Mouse (Mus musculus) adrenal gland, adult 8-10 months (tissue): Measurements from ENCODE around the gene Selenom. TPM values are rescaled to one million over a fixed set of nuclear protein-coding genes. Genes with fewer than 3 reads are reported as not detected.

Experiments
- DNase-seq: peaks from one replicate; pipeline ENCODE4 v3.0.0; 2022
- total RNA-seq, 4 experiments: library from RNA; stranded (reverse); gene quantifications; 2 replicates each; pipeline ENCODE4 v1.2.4; 2022

Gene Selenom
- total RNA-seq, 4 experiments from 2014 or later = 39.2 to 61.9 (median 57.1) TPM

DNA sequence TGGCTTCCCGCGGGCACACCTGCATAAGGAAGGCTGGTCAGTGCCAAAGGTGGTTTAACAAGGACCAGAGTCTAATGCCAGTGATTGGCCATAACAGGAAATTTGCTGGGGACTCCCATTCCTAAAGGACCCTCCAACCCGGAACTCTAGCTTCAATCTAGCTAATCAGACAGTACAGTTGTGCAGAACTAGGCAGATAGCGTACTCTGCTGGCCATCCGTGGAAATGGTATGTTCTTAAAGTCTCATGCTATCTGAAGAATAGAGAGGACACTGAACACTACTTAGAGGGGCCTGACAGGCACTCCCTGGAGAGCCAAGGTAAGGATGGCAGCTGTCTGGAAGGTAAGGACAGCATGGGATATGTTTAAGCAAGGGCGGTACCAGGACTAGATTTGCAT, 17.1 kb downstream of the Selenom start:
- DNase-seq = no peak

DNA sequence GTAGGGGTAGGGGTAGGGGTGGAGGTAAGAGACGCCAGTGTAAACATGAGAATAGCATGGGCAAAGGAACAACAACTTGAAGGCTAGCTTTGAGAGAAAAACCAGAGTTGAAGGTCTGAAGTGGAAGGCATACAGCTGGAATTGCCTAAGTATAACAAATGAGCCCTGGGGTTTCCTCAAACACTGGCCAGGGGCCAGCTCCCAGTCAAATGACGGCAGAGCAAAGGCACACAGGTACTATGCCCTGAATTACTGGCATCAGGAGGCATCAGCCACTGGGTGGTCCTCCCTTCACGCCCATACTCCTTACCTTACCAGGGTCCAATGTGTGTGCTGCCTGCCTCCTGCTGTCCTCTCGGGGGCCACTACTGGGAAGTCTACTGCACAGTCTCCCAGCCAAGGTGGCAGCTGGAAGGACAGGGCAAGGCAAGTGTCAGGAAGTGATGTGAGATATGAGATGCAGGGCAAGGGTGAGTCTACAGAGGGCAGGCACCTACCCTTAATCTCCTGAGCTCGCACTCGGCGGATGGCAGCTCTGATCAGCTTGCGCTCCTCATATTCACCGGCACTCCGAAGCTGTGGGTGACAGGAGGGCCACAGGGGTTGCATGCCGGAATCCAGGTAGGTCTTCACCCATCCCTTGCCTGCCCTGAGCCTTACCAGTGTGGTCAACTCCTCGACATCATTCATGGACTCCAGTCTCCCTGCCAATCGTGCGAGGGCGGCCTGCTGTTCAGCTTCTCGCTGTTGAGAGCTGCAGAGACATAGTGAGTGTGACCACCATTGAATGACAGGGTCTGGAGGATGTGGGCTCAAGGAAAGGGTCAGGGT, 17.8 kb downstream of the Selenom start:
- no peak for DNase-seq

DNA sequence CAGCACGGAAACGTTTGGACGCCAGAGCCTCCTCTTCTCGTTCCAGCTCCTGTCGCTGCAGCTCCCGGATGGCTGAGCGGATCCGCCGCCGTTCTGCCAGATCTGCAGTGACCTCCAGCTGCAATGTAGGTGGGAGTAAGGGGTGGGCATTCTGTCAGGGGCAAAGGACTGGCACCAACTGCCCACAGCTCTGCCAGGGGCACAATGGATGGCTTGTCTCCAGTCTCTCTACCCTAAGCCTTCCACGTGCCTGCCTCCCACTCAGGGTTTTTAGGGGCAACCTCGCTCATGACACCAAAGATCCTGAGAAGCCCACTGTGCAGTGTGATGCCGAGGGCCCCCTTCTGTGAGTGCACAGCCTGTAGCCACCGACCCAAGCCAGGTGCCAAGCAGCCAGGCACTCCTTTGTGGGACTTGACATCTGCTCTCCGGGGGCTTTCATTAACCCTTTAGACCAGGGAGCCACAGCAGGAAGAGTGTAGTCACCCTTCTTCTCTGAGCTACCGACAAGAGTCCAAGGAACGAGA, 19.0 kb downstream of the Selenom start:
- no peak for DNase-seq

DNA sequence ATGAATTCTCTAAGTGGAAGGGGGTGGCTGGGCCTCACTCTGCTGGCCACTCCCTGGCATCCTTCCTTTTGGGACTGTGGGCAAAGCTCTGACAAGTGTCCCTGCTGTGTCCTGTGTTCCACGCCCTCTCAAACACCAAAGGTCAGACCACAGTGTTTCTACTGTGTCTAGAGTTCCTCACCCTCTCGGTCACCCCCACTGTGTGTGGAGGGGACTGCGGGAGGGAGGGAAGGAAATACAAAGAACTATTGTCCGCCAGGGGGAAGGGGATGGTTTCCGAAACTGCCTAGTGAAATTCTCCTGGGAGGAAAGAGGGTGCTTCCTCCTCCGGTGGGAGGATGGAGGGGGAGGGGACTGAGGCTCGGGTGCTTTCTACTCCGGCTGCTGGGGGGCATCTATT, 20.5 kb downstream of the Selenom start:
- no peak for DNase-seq

DNA sequence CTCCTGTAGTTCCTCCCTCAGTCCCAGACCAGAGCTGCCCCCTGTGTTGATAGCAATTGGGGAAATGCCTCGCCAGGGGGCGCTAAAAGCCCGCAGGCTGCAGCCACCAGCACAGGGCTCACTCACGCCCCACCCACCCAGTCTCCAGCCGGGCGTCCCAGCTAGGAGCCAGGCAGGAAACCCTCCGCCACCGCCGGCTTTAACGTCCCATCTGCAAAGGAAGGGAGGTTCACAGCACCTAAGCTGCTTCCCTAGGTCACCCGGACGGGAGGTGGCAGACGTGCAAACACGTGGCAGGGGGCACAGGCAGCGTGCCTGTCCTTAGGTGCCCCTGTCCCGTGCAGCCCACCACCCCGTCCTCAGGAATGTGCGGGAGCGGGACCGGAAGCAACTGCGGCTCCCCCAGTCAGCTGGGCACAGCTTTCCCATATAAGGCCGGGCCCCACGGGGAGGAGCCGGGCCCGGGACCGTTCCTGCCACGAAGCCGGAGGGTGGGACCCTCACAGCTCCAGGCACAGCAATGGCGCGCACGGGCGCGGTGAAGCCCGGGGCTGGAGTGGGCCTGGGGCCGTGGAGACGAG, 21.0 kb downstream of the Selenom start:
- peak; percentile 94 for DNase-seq

DNA sequence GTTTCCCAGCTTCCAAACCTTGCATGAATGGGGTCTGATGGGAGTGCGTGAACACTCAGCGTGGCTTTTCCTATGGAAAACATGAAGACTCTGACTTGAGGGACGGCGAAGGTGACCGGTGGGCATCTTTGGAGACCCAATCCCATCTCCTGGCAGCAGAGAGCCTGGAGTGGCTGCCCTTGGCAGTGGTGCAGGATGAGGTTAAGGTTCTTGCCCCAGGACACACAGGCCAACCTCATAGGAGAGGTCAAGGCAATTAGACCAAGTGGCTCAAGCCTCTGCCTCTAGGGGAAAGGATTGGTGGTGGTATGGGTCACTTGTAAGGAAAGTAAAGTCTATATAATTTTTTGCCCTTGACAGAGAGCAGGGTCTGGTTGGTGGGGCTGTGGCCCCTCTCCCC, 21.6 kb downstream of the Selenom start:
- DNase-seq = no peak

DNA sequence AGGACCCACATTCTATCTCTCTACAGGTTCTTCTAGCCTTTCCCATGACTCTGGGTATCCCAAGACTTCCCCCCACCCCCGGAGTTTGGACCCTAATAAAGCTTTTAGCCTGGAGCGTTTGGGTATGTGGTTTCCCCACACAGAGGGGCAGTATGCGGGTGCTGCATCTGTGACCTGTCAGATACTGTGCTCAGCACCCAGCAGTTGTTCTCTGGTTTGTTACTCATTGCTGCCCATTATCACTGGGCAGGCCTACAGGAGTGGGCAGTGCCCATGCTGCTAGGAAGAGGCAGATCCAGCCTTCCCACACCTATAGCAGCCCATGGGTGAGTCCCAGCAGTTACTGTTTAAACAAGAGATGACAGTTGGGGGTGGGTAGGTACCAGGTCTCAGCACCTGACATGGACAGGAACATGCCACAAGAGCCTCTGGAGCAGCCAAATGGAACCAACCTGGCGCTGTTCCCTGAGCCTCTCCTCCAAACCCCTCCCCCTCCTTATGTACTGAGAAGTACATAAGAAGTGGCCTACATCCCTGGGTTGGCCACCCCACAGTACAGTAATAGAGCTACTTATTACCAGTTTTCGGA, 22.4 kb downstream of the Selenom start:
- DNase-seq = no peak

DNA sequence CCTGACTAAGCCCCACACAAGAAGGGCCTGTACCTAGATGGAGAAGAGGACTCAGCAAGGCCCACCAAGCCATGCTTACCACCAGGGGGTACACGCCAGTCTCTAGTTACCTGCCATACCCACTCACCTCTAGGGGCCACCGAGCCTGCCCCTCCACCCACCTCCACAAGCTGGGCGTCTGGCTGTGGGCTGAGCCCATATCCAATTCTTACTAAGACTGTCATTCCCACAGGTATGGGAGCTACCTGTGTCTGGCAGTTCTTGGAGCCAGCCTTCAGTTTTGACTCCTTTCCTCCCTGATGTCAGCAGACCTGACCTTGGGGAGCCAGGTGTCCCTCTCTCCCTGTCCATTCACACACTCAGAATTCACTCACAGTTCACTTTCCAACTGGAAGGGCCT, 23.2 kb downstream of the Selenom start:
- DNase-seq = no peak

DNA sequence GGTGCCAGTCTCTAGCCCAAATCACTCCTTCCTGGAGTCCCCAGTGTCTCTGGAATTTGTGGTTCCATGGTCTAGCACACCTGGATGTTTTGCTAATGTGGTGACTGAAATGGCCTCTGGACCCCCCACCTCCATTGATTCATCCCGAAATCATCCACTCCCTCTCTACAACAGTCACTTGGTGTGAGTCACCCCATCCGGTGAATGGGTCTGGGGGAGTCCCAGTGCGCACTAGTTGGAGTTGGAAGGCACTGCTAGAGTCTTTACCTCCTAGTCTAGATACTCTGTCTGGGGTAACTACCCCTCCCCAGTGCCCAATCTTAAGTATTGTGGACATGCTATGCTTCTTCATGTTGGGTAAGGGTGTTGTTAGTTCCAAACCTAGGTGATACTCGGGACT, 23.9 kb downstream of the Selenom start:
- no peak for DNase-seq

DNA sequence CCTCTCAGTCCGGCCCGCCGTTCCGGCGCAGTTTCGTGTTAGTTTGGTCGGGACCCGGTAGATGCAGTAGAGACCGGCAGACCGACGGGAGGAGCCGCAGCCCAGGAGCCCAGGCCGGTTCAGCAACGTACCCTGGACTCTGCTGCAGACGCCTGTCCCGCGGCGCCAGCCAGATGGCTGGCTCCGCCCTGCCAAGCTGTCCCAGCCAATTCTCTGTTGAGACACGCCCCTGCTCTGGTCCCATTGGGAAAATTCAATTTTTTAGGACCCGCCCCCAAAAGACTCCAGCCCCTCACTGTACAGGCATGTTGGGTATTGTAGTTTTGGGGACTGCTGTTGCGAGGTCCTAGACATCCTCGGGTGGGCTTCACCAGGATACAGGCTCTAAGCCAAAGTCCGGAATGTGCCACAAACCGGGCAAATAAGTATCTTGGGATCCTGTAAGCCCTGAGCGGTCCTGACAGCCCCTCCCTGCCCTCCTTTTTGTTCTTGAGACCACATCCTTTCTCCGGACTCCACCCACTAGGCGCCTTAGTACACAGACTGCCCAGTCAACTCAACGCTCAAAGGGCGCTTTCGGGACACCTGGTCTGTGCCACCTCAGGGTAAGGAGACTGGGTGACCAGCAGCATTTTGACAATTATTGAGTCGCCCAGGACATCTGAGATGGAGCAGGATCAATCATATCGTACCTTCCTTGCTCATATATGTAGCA, 24.8 kb downstream of the Selenom start:
- peak; percentile 92 for DNase-seq

DNA sequence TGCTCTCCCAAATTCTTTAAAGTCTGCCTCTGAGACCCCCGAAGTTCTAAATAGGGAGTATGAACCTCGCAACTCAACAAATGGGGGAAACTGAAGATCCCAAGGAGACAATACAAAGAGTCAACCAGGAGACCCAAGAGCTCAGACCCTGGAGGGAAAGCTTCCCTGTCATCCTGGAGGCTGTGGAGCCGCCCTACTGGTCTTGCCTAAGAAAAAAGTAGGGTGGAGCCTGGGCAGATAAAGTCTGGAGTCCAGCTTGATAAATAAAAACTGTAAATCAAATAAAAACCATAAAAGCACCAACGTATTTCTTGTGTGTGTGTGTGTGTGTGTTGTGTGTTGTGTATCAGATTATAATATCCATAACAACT, 25.3 kb downstream of the Selenom start:
- no peak for DNase-seq

DNA sequence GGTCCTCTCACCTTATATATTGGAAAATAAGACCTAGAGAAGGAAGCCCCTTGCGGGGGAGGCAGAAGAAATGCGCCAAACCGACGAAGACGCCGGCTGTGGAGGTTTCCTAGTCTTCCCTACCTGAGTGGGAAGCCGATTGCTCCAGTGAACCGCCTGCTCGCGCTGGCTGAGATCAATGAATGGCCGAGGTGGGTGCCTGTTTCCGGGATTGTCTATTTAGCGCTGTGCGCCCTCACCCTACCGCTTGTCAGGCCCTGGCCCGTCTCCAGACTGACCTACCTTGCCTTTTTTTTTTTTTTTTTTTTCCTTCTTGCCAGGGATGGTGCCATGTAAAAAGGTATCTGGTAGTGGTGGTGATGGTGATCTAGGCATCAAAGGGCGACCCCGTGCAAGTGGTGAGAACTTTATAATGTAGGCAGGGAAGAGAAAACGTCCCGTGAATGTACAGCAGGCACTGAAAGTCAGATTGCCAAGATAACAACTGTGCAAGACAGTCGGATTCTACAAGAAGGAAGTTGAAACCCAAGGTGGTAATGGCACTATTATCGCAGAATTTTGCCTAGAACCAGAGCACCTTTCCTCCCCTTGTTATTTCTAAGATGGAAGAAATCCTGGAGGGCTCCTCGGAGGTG, 26.1 kb downstream of the Selenom start, which contains the start of gene Smtn:
Gene Smtn (minus strand): TSS at position 162 of the 635 bp plus-strand sequence.
- no peak for DNase-seq

DNA sequence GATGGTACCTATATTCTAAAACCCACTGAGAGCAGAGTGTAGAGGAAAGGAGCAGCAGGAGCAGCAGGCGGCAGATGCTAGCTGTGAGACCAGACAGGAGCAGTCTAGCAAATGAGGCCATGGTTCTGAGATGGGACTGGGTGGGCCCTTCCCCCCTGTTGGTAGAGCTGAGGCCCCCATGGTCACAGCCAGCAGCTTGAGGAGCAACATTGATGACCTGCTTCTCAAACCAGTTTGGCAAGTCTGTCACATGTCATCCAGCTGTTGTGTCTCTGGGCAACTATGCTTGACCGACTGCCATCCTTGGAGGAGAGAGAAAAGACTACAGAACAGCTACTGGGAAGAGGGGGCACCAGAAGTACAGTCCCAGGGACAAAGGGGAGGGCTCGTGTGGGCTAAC, 27.4 kb downstream of the Selenom start:
- no peak for DNase-seq

DNA sequence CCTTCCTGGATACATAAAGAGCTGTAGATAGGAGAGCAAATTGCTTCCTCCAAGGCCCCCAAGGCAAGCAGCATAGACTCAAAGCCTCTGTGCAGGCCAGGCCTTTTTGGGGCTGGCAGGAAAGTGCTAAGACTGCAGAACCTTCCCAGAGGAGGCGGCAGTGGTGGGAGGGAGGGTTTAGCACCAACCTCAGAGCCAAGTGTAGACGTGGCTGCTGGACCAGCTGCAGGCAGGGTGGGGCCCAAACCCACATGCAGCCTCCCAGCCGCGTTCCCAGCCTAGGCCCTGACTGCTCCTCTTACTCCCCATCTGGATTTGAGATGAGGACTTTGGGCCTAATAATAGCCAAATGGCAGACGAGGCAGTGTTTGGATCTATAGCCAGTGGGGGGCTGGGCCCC, 28.5 kb downstream of the Selenom start:
- no peak for DNase-seq

DNA sequence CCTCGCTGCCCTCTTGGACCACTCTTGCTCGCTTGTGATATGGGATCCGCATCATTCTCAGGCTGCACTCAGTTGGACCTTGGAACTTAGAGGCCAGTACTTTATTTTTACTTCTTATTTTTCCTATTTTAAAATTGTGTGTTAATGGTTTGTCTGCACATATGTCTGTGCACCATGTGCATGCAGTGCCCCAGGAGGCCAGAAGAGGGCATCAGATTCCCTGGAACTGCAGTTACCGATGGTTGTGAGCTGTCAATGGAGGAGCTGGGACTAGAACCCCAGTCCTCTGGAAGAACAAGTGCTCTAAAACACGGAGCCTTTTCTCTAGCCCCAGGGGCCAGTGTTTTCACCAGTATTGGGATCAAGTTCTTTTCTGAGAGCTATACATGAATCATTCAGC, 29.9 kb downstream of the Selenom start:
- no peak for DNase-seq

DNA sequence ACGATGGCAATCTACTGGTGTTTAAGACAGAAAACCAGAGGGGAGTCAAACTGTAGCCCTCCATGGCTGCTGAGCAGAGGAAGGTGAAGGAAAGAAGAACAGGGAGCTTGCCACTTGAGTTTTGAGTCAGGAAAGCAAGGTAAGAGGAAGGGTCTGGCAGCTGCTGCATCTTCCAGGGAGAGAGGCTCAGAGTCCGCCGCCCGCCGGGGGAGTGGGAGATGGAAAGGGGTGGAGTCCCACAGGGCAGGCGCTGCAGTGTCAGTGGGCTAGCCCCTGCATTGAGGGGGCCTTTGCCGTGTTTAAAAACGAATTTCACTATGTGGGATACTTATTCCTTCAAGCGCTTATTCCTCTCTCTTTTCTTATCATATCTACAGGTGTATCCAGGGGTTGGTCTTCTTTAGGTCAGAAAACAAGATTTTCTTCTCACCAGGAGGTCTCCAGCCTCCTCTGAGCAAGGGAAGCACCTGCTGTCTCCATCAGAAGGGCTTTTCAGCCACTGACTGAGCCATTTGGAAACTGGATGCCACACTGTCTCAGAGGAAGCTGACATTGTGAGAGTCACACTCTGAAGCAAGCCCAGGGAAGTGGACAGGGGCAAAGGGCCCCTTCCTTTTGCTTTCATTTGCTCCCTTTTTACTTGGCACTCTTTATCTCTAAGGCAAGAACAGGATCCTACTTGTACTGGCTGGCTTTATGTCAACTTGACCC, 31.2 kb downstream of the Selenom start:
- no peak for DNase-seq

DNA sequence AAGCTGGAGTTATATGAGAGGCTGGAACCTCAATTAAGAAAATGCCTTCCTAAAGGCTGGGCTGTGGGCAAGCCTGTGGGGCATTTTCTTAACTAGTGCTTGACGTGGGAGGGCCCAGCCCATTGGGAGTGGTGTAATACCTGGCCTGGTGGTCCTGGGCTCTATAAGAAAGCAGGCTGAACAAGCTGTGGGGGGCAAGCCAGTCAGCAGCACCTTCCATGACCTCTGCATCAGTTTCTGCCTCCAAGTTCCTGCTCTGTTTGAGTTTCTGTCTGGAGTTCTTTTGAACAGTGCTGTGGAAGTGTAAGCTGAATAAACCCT, 31.7 kb downstream of the Selenom start:
- DNase-seq = no peak

DNA sequence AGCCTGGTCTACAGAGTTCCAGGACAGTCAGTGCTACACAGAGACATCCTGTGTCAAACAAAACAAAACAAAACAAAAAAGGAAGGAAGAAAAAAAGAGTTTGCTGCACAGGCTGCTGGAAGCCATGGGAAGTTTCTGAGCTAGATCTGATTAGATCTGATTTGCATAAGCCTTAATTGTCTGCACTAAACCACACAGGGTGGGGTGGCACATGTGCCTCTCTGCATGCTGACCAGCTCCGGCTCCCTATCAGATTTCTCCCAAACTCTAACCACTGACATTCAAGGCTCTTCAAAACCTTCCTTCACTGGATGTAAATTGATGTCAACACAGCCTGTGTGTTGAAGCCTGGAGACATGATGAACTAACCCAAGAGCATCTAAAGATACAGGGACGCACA, 32.6 kb downstream of the Selenom start:
- no peak for DNase-seq

DNA sequence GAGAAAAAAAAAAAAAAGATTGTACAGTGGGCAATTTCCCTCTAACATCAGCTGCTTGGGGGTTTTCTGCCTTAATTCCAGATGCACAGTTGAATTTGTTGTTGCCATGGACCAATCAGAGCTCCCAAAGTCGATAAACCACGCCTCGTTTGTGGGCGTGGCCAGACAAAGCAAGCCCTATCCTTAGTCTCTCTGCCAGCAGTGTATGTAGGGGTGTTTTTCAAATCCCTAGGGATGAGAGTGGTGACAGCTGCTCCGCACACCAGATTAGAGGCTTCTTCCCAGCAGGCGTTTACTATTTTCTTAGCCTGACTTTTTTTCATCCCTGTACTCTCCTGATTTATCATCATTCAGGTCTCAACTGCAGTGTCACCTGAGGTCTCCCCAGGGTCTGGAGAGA, 33.5 kb downstream of the Selenom start:
- DNase-seq = no peak

DNA sequence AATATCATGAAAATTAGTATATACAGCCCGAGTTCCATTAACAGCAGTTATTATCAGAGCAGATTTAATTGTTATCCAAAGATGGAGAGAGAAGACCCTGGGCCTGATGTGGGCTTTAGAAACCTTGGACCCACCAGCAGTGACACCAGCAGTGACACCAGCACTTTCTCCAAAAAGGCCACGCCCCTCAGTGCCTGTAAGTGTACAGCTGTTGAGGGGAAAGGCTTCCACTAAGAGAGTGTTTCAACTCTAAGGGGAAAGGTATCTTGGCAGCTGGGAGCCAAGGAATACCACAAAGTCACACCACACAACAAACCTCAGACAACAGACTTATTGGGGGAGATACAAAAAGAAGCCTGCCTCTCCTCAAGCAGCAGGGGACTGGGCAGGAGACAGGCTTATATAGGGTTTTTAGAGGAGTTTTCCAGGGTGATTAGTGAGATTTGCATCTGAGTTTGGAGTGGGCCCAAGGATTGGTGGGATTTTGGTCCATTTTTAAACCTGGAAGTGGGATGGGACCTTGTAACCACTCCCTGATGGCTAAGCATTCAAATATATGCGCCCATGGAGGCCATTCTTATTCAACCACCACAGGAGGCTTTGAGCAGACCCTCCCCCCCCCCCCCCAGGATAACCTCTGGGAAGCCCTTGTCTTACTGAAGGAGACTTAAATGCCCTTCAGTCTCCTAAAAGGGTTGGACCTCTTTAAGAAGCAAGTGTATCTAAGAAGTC, 34.2 kb downstream of the Selenom start:
- DNase-seq = no peak

DNA sequence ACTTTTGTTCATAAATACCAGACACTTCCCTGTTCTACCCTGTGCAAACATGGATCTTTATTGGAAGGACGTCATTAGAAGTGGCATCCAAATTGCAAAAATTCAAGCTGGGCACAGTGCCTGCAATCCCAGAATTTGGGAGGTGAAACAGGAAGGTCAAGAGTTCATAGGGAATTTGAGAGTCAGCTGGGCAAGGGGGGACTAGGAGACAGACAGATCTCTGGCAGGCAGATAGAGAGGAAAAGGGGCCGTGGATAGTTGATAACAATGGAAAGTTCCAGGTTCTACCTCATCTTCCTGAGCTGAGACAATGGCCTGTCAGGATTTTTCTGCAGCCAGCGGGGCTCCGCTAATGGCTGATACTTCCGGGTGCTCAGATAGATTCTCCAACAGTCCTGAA, 35.3 kb downstream of the Selenom start:
- no peak for DNase-seq
